Mouse (Mus musculus) intestine, embryonic 14.5 days (tissue): ENCODE data around the gene Ghrl. TPM values are rescaled to one million over a fixed set of nuclear protein-coding genes. Genes with fewer than 3 reads are reported as not detected.
A peak's percentile ranks its signal among the peaks of the same experiment; 100 is the strongest.
"Not testable (repeated sequence)": the region's sequence is repeated elsewhere in the genome, so short reads cannot be mapped to it uniquely, and the experiment has no call there.

Experiments
- ATAC-seq: fragments of 200-750 bp; cut with Nextera tagmentation; replicated peaks from 2 replicates; pipeline ENCODE4 v1.8.0; 2017; ENCODE audit warnings: low read depth, moderate number of reproducible peaks, moderate TSS enrichment, moderate library complexity; ENCODE audit not compliant: low FRiP score, low TSS enrichment
- DNase-seq: peaks from one replicate; pipeline ENCODE4 v3.0.0-alpha.2; 2018; ENCODE audit warnings: low spot score
- H3K27ac ChIP-seq: fragments of 300-500 bp; sonication (generic); 2 replicates; pipeline ENCODE4 v1.5.1; 2014; ENCODE audit warnings: low read depth, mild to moderate bottlenecking, control low read depth
- H3K27me3 ChIP-seq: fragments of 300-500 bp; sonication (generic); replicated peaks from 2 replicates; pipeline ENCODE4 v1.6.1; 2014; ENCODE audit warnings: low read length, control low read depth; ENCODE audit not compliant: control insufficient read depth, insufficient read depth
- H3K36me3 ChIP-seq: fragments of 300-500 bp; sonication (generic); 2 replicates; pipeline ENCODE4 v1.6.1; 2014; ENCODE audit warnings: low read length, control low read depth; ENCODE audit not compliant: control insufficient read depth, insufficient read depth
- H3K4me1 ChIP-seq: fragments of 300-500 bp; sonication (generic); replicated peaks from 2 replicates; pipeline ENCODE4 v1.6.1; 2014; ENCODE audit warnings: low read length, control low read depth, mixed read lengths; ENCODE audit not compliant: control insufficient read depth, insufficient read depth
- H3K4me2 ChIP-seq: fragments of 300-500 bp; sonication (generic); 2 replicates; pipeline ENCODE4 v1.6.1; 2014; ENCODE audit warnings: low read length
- H3K4me3 ChIP-seq: fragments of 300-500 bp; sonication (generic); 2 replicates; pipeline ENCODE4 v1.5.1; 2014; ENCODE audit warnings: low read depth, low read length, control low read depth, mixed read lengths
- H3K9ac ChIP-seq: fragments of 300-500 bp; sonication (generic); 2 replicates; pipeline ENCODE4 v1.6.1; 2014; ENCODE audit warnings: mild to moderate bottlenecking, low read length
- H3K9me3 ChIP-seq: fragments of 300-500 bp; sonication (generic); 2 replicates; pipeline ENCODE4 v1.6.1; 2016; ENCODE audit warnings: low read length, control low read depth; ENCODE audit not compliant: control insufficient read depth
- WGBS: fragments of 180-500 bp; shearing (Covaris S2); extraction: QIAGEN DNeasy Blood & Tissue Kit; methylation state at CpG from one replicate; pipeline ENCODE4 v1.1.7; 2014; 5-methylcytosine and 5-hydroxymethylcytosine counted together
- polyA plus RNA-seq: library from polyadenylated mRNA; unstranded; fragments of >200 nt; fragmentation: Nextera tagmentation; extraction: Ambion mirVana; gene quantifications from 2 replicates; pipeline ENCODE4 v1.2.1, GENCODE M21; 2014

Gene Ghrl
- polyA plus RNA-seq, 1 experiment from 2014 or later = 19.4 TPM

GRCm38 (mm10) chr6:113714276-113714675 lies 5.4 kb downstream of the Ghrl start:
- WGBS = 91% methylated on average over 2 of the region's 2 CpGs
- Histone ChIP-seq H3K9me3 (no peaks in the 10 kb centered on the region), H3K4me2 (no peak overlapping the region), H3K9ac (no peak overlapping the region), H3K36me3 (peaks cover 94% of the 10 kb centered on the region), H3K27me3 (no peaks in the 10 kb centered on the region), H3K4me3 (no peak overlapping the region), H3K27ac (no peak overlapping the region), H3K4me1 (no peaks in the 10 kb centered on the region)
- ATAC-seq (no peak), DNase-seq (no peak)

GRCm38 (mm10) chr6:113713389-113713788 lies 6.3 kb downstream of the Ghrl start:
- H3K4me1 ChIP-seq, H3K27me3 ChIP-seq, H3K9ac ChIP-seq, ATAC-seq, H3K27ac ChIP-seq, DNase-seq, H3K4me2 ChIP-seq, H3K9me3 ChIP-seq, H3K4me3 ChIP-seq: not testable (repeated sequence)
- WGBS = 88% methylated on average over 4 of the region's 5 CpGs
- peaks cover 94% of the 10 kb centered on the region for H3K36me3 ChIP-seq

GRCm38 (mm10) chr6:113712718-113713117 lies 7.0 kb downstream of the Ghrl start:
- Histone ChIP-seq H3K4me1 (no peaks in the 10 kb centered on the region), H3K4me3 (no peak overlapping the region), H3K9me3 (no peaks in the 10 kb centered on the region), H3K4me2 (no peak overlapping the region), H3K36me3 (peaks cover 97% of the 10 kb centered on the region), H3K9ac (no peak overlapping the region), H3K27me3 (no peaks in the 10 kb centered on the region), H3K27ac (no peak overlapping the region)
- DNase-seq (no peak), ATAC-seq (no peak)
- 94% methylated on average over 3 of the region's 3 CpGs for WGBS

GRCm38 (mm10) chr6:113697222-113698205 lies 22.2 kb downstream of the Ghrl start:
- peak; percentile 60 for DNase-seq

GRCm38 (mm10) chr6:113696582-113697221 lies 23.0 kb downstream of the Ghrl start, which contains the start of gene Tatdn2:
Gene Tatdn2, plus strand, starts transcription at chr6:113697050.
- Histone ChIP-seq H3K36me3 (peaks cover 28% of the 10 kb centered on the region), H3K9ac (peak within 1 kb of the TSS; percentile 81), H3K4me2 (peak within 1 kb of the TSS; percentile 82), H3K27ac (peak within 1 kb of the TSS; percentile 82), H3K27me3 (no peaks in the 10 kb centered on the region), H3K4me3 (peak within 1 kb of the TSS; percentile 94), H3K4me1 (peaks cover 13% of the 10 kb centered on the region), H3K9me3 (no peaks in the 10 kb centered on the region)
- WGBS = under 1% methylated on average over 53 of the region's 58 CpGs
- peak; percentile 97 for ATAC-seq
- DNase-seq = peak; percentile 91

More at GRCm38 (mm10) chr6:113697222-113698205, 22.2 kb downstream of the Ghrl start:
- Histone ChIP-seq H3K36me3 (peaks cover 36% of the 10 kb centered on the region), H3K9ac (peak overlapping the region; percentile 81), H3K4me3 (peak overlapping the region; percentile 94), H3K9me3 (no peaks in the 10 kb centered on the region), H3K27me3 (no peaks in the 10 kb centered on the region), H3K4me1 (peaks cover 13% of the 10 kb centered on the region), H3K27ac (peak overlapping the region; percentile 82), H3K4me2 (peak overlapping the region; percentile 82)
- under 1% methylated on average over 72 of the region's 113 CpGs for whole genome bisulfite sequencing
- peak; percentile 70 for ATAC-seq

GRCm38 (mm10) chr6:113695766-113696355 lies 23.8 kb downstream of the Ghrl start:
- peaks cover 19% of the 10 kb centered on the region for H3K4me1 ChIP-seq
- peak overlapping the region; percentile 94 for H3K4me3 ChIP-seq
- ATAC-seq (no peak), DNase-seq (no peak)
- H3K27me3 ChIP-seq = no peaks in the 10 kb centered on the region
- H3K4me2 ChIP-seq = peak overlapping the region; percentile 56
- H3K9ac ChIP-seq = peak overlapping the region; percentile 81
- H3K27ac ChIP-seq = peak overlapping the region; percentile 82
- H3K36me3 ChIP-seq = peaks cover 20% of the 10 kb centered on the region; the same call in 1 of the 2 replicates
- WGBS = 35% methylated on average over 4 of the region's 4 CpGs
- H3K9me3 ChIP-seq = no peaks in the 10 kb centered on the region

GRCm38 (mm10) chr6:113695203-113695602 lies 24.5 kb downstream of the Ghrl start:
- no peak overlapping the region for H3K4me2 ChIP-seq
- H3K9me3 ChIP-seq = no peaks in the 10 kb centered on the region
- 0 out of 2 replicates have a peak, but pooled peaks cover 16% of the 10 kb centered on the region for H3K36me3 ChIP-seq
- H3K4me3 ChIP-seq = no peak overlapping the region
- ATAC-seq (no peak), DNase-seq (no peak)
- H3K27me3 ChIP-seq = no peaks in the 10 kb centered on the region
- H3K9ac ChIP-seq = no peak overlapping the region
- H3K4me1 ChIP-seq = peaks cover 25% of the 10 kb centered on the region
- 0 out of 2 replicates have a peak overlapping the region, but pooled peaks have one; percentile 82 for H3K27ac ChIP-seq
- WGBS = 54% methylated on average over 1 of the region's 1 CpGs

GRCm38 (mm10) chr6:113693377-113693776 lies 26.3 kb downstream of the Ghrl start:
- no peak overlapping the region for H3K4me3 ChIP-seq
- DNase-seq = no peak
- H3K4me1 ChIP-seq = peaks cover 23% of the 10 kb centered on the region
- no peaks in the 10 kb centered on the region for H3K9me3 ChIP-seq
- no peaks in the 10 kb centered on the region for H3K27me3 ChIP-seq
- no peak overlapping the region for H3K9ac ChIP-seq
- no peak overlapping the region for H3K4me2 ChIP-seq
- ATAC-seq = no peak
- H3K27ac ChIP-seq = no peak overlapping the region
- H3K36me3 ChIP-seq = 0 out of 2 replicates have a peak, but pooled peaks cover 6% of the 10 kb centered on the region
- WGBS = 86% methylated on average over 5 of the region's 5 CpGs
